Mouse (Mus musculus): ENCODE measurements around the gene Bbs9. TPM values are rescaled to one million over a fixed set of nuclear protein-coding genes. Genes with fewer than 3 reads are reported as not detected.

Gene Bbs9
- polyA plus RNA-seq, 1 experiment, result 17.9 TPM

DNA sequence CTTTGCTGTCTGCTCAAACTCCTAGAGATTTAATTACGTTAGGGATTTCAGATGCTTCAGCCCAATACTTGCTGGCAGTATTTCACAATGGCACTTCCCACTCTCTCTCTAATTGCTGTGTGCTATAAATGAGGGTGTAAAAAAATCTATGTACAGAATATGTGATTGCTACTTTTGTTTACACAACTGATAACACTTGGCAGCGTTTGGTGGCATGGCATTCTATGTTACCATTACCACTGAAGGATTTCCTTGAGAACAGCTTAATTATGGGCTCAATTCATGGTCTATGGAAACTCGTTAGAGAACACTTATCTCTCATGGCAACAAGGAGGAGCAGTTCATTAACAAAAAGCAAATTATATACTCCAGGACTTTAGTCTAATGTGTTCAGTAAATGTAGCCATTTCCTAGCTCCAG, 351.1 kb downstream of the Bbs9 start:
- Histone ChIP-seq H3K4me1 (ENCODE audit: control insufficient read depth, insufficient read depth, low read length) (no peaks in the 10 kb centered on the region), H3K27ac (ENCODE audit: insufficient read depth, low read length) (no peak overlapping the region), H3K9ac (ENCODE audit: low read depth, poor library complexity, severe bottlenecking) (no peak overlapping the region), H3K4me3 (ENCODE audit: low read depth, low read length) (no peak overlapping the region), H3K36me3 (ENCODE audit: control insufficient read depth, insufficient read depth, low read length, poor library complexity, severe bottlenecking) (no peaks in the 10 kb centered on the region), H3K27me3 (ENCODE audit: control insufficient read depth, insufficient read depth, low read length, poor library complexity, severe bottlenecking) (no peaks in the 10 kb centered on the region), H3K9me3 (replicated peaks; ENCODE audit: control insufficient read depth, insufficient read depth, low read length, poor library complexity, severe bottlenecking) (no peaks in the 10 kb centered on the region)
- TF ChIP-seq EP300 (IDR thresholded peaks at IDR 0.05; ENCODE audit: insufficient read depth, low read depth, low read length) (no peak), CTCF (IDR thresholded peaks at IDR 0.05; ENCODE audit: low read depth, low read length) (no peak), POLR2A (IDR thresholded peaks at IDR 0.05; ENCODE audit: insufficient read depth, low read length) (no peak)

DNA sequence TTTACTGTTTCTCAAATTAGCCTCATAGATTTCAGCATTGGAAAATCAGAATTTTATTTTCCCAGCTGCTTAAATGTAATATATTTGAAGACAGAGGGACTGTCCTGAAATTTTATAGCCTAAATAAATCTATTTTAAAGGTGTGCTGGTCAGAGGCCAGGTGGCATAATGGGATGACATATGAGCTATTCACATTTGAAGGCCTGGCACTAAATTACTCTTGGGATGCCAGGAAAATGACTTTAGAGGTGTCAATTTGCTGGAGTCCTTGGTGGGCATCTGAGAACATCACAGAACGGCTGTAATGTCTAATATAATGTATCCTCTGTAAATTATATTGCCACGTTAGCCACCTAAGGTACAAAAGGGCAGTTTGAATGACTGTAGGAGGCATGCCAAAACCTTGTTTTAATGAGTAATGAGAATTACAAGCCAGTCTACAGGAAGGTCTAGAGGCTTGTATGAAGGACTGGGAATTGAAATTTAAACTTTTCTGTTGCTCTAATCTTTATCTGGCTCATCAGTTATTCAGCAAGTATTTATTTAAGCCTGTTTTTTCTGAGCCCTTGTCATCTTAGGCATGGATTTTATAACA, 351.8 kb downstream of the Bbs9 start:
- Histone ChIP-seq H3K27ac (ENCODE audit: insufficient read depth, low read length) (no peak overlapping the region), H3K27me3 (ENCODE audit: control insufficient read depth, insufficient read depth, low read length, poor library complexity, severe bottlenecking) (no peaks in the 10 kb centered on the region), H3K36me3 (ENCODE audit: control insufficient read depth, insufficient read depth, low read length, poor library complexity, severe bottlenecking) (no peaks in the 10 kb centered on the region), H3K9ac (ENCODE audit: low read depth, poor library complexity, severe bottlenecking) (no peak overlapping the region), H3K4me1 (ENCODE audit: control insufficient read depth, insufficient read depth, low read length) (no peaks in the 10 kb centered on the region), H3K9me3 (replicated peaks; ENCODE audit: control insufficient read depth, insufficient read depth, low read length, poor library complexity, severe bottlenecking) (no peaks in the 10 kb centered on the region), H3K4me3 (ENCODE audit: low read depth, low read length) (no peak overlapping the region)
- no peak for TF ChIP-seq POLR2A (IDR thresholded peaks at IDR 0.05; ENCODE audit: insufficient read depth, low read length)
- TF ChIP-seq CTCF (IDR thresholded peaks at IDR 0.05; ENCODE audit: low read depth, low read length), result no peak
- no peak for TF ChIP-seq EP300 (IDR thresholded peaks at IDR 0.05; ENCODE audit: insufficient read depth, low read depth, low read length)

DNA sequence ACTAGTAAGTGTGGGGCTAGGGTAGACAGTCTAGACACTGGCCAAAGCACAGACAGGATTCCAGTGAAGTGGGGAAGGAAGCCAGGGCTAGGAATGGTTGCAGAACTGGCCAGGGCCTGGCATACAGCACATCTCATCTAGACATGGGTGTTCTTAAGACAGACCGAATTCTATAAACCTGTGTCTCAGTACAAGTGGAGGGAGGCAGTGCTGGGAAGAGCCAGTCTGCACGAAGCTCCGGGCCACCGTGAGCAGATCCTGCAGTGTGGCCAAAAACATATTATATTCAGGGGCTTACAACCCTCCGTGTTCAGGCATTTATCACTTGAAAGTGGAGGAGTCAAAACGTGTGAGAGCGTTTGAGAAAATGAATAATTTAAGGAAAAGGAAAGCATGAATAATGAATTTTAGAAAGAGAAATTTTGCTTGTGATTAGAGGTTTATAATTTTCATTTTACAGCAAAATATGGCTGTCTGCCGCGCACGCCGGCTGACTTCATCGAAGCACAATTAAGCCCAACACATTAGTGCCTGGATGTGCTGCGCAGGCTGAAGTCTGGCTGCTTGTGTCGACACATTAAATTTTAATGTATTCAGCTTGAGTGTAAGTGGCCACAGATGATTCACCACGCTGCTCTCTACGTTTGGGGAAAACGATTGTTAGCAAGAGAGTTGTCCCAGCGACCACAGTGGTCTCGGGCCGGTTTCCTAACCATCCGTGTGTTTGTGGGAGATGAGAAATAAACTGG, 353.9 kb downstream of the Bbs9 start:
- H3K9me3 ChIP-seq (replicated peaks; ENCODE audit: control insufficient read depth, insufficient read depth, low read length, poor library complexity, severe bottlenecking), result no peaks in the 10 kb centered on the region
- H3K4me1 ChIP-seq (ENCODE audit: control insufficient read depth, insufficient read depth, low read length), result no peaks in the 10 kb centered on the region
- no peak overlapping the region for H3K4me3 ChIP-seq (ENCODE audit: low read depth, low read length)
- H3K9ac ChIP-seq (ENCODE audit: low read depth, poor library complexity, severe bottlenecking), result no peak overlapping the region
- no peak overlapping the region for H3K27ac ChIP-seq (ENCODE audit: insufficient read depth, low read length)
- TF ChIP-seq POLR2A (IDR thresholded peaks at IDR 0.05; ENCODE audit: insufficient read depth, low read length), result no peak
- no peak for TF ChIP-seq CTCF (IDR thresholded peaks at IDR 0.05; ENCODE audit: low read depth, low read length)
- no peak for TF ChIP-seq EP300 (IDR thresholded peaks at IDR 0.05; ENCODE audit: insufficient read depth, low read depth, low read length)
- H3K27me3 ChIP-seq (ENCODE audit: control insufficient read depth, insufficient read depth, low read length, poor library complexity, severe bottlenecking), result no peaks in the 10 kb centered on the region
- no peaks in the 10 kb centered on the region for H3K36me3 ChIP-seq (ENCODE audit: control insufficient read depth, insufficient read depth, low read length, poor library complexity, severe bottlenecking)

DNA sequence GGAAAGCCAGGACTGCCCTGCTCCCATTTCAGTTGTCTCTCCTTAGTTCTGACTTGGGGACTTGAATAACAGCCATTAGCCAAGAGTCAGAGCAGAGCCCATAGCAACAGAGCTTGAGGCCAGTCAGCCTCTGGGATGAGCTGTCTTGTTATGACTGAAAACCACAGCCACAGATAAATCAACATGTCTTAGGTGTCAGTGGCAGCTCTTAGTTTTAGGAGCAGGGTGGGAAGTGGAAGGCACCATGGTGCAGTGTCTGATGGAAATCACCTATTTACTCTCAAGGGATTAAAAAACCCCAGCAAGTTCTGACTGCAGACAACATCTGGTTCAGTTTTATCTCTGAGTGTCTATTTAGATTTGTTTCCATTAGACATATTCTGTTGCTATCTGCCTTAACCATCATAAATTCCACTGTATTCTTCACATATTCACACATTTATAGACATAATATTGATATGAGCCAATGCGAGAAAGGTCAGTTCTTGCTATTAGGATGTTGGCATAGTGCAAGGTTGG, 359.5 kb downstream of the Bbs9 start:
- H3K27me3 ChIP-seq (ENCODE audit: control insufficient read depth, insufficient read depth, low read length, poor library complexity, severe bottlenecking), result no peaks in the 10 kb centered on the region
- peaks cover 5% of the 10 kb centered on the region for H3K4me1 ChIP-seq (ENCODE audit: control insufficient read depth, insufficient read depth, low read length)
- TF ChIP-seq POLR2A (IDR thresholded peaks at IDR 0.05; ENCODE audit: insufficient read depth, low read length) (no peak), CTCF (IDR thresholded peaks at IDR 0.05; ENCODE audit: low read depth, low read length) (no peak), EP300 (IDR thresholded peaks at IDR 0.05; ENCODE audit: insufficient read depth, low read depth, low read length) (no peak)
- no peak overlapping the region for H3K27ac ChIP-seq (ENCODE audit: insufficient read depth, low read length)
- H3K9ac ChIP-seq (ENCODE audit: low read depth, poor library complexity, severe bottlenecking), result no peak overlapping the region
- no peak overlapping the region for H3K4me3 ChIP-seq (ENCODE audit: low read depth, low read length)
- no peaks in the 10 kb centered on the region for H3K36me3 ChIP-seq (ENCODE audit: control insufficient read depth, insufficient read depth, low read length, poor library complexity, severe bottlenecking)
- H3K9me3 ChIP-seq (replicated peaks; ENCODE audit: control insufficient read depth, insufficient read depth, low read length, poor library complexity, severe bottlenecking), result no peaks in the 10 kb centered on the region

DNA sequence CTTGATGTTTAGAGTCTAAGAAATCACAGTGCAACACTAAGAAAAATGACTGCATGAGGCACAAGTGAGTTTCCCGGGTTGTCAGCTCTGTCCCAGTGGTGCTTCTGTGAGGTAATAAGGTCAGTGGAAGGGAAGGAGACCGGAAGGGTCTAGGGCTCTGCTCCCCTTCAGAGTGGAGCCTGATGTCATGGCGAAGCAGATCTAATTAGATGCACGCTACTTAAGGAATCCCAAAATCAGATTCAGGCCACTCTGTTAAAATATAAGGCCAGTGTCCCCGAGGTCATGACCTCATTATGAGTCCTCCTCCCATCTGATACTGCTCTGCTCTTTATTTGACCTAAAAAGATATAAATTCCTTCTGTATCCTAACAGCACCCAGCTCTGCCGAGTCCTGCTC, 361.5 kb downstream of the Bbs9 start:
- H3K27me3 ChIP-seq (ENCODE audit: control insufficient read depth, insufficient read depth, low read length, poor library complexity, severe bottlenecking), result no peaks in the 10 kb centered on the region
- no peak for TF ChIP-seq POLR2A (IDR thresholded peaks at IDR 0.05; ENCODE audit: insufficient read depth, low read length)
- TF ChIP-seq CTCF (IDR thresholded peaks at IDR 0.05; ENCODE audit: low read depth, low read length), result no peak
- TF ChIP-seq EP300 (IDR thresholded peaks at IDR 0.05; ENCODE audit: insufficient read depth, low read depth, low read length), result no peak
- no peak overlapping the region for H3K9ac ChIP-seq (ENCODE audit: low read depth, poor library complexity, severe bottlenecking)
- no peak overlapping the region for H3K4me3 ChIP-seq (ENCODE audit: low read depth, low read length)
- H3K4me1 ChIP-seq (ENCODE audit: control insufficient read depth, insufficient read depth, low read length), result peaks cover 5% of the 10 kb centered on the region
- no peaks in the 10 kb centered on the region for H3K36me3 ChIP-seq (ENCODE audit: control insufficient read depth, insufficient read depth, low read length, poor library complexity, severe bottlenecking)
- no peaks in the 10 kb centered on the region for H3K9me3 ChIP-seq (replicated peaks; ENCODE audit: control insufficient read depth, insufficient read depth, low read length, poor library complexity, severe bottlenecking)
- H3K27ac ChIP-seq (ENCODE audit: insufficient read depth, low read length), result peak overlapping the region; percentile 72; the same call in 1 of the 2 replicates

DNA sequence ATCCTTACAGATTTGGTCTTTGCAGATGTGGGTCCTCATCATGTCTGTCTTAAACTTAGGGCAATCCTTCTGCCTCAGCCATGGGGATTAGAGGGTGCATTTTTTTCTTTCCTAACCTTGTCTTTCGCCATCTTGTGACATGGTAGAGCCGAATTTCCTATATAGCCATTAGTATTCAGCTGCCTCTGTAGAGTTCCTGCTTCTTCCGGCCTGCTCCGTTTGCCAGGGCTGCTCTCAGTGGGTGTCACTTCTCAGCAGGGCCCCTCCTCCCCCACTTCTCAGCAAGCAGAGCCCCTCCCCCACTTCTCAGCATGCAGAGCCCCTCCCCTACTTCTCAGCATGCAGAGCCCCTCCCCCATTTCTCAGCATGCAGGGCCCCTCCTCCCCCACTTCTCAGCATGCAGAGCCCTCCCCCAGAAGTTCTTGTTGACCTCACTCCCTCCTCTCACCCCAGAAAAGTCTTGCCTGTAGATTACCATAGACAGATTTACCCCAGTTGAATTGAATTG, 362.2 kb downstream of the Bbs9 start:
- H3K27ac ChIP-seq (ENCODE audit: insufficient read depth, low read length), result peak overlapping the region; percentile 72; the same call in 1 of the 2 replicates
- H3K36me3 ChIP-seq (ENCODE audit: control insufficient read depth, insufficient read depth, low read length, poor library complexity, severe bottlenecking), result no peaks in the 10 kb centered on the region
- H3K27me3 ChIP-seq (ENCODE audit: control insufficient read depth, insufficient read depth, low read length, poor library complexity, severe bottlenecking), result no peaks in the 10 kb centered on the region
- H3K4me1 ChIP-seq (ENCODE audit: control insufficient read depth, insufficient read depth, low read length), result peaks cover 5% of the 10 kb centered on the region
- TF ChIP-seq CTCF (IDR thresholded peaks at IDR 0.05; ENCODE audit: low read depth, low read length) (no peak), POLR2A (IDR thresholded peaks at IDR 0.05; ENCODE audit: insufficient read depth, low read length) (no peak), EP300 (IDR thresholded peaks at IDR 0.05; ENCODE audit: insufficient read depth, low read depth, low read length) (peak; percentile 78; the same call in 1 of the 2 replicates)
- peak overlapping the region; percentile 19; the same call in 1 of the 2 replicates for H3K9ac ChIP-seq (ENCODE audit: low read depth, poor library complexity, severe bottlenecking)
- no peaks in the 10 kb centered on the region for H3K9me3 ChIP-seq (replicated peaks; ENCODE audit: control insufficient read depth, insufficient read depth, low read length, poor library complexity, severe bottlenecking)
- H3K4me3 ChIP-seq (ENCODE audit: low read depth, low read length), result no peak overlapping the region

Measured in ES-Bruce4 (cell line).